Mouse (Mus musculus): ENCODE measurements at regions not wholly inside any gene's neighbourhood (a gene's known extent, or its start where the extent isn't known, plus 50 kb on each side); places are given as distances from the start of the nearest gene placed in this dataset.

DNA sequence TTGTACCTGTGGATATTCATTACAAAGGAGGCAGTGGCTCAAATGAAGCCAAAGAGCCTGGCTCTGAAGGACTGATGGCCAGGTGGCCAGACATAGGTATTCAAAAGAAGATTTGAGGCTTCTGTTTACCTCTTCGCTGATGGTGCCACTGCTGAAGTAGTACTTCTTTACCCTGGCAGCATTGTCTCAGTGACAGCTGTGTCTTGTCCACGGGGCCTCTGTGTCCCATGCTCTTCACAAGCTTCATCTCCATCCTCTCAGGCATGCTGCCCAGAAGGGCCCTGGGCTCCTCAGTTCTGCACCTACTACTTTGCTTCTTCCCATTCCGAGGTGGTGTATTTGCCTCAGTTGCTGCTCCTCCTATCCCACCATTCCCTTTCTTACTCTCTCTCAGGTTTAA, 1257.9 kb upstream of the A1bg start:
- no peak overlapping the region for H3K9ac ChIP-seq (replicated peaks; ENCODE audit: low read depth, low read length)
- H3K9me3 ChIP-seq (ENCODE audit: control insufficient read depth, low read depth, low read length), result no peaks in the 10 kb centered on the region
- no peaks in the 10 kb centered on the region for H3K4me1 ChIP-seq (ENCODE audit: control insufficient read depth, insufficient read depth, low read length)
- no peak overlapping the region for H3K27ac ChIP-seq (ENCODE audit: low read length)
- no peaks in the 10 kb centered on the region for H3K36me3 ChIP-seq (ENCODE audit: control insufficient read depth, insufficient read depth, low read length)
- H3K27me3 ChIP-seq (ENCODE audit: control insufficient read depth, insufficient read depth, low read length), result no peaks in the 10 kb centered on the region
- 85% methylated on average over 3 of the region's 3 CpGs for WGBS
- H3K4me3 ChIP-seq (ENCODE audit: low read depth, low read length), result no peak overlapping the region
- no peak overlapping the region for H3K4me2 ChIP-seq (replicated peaks; ENCODE audit: low read depth, low read length)
- ATAC-seq (ENCODE audit: insufficient number of reproducible peaks, insufficient read depth, low FRiP score, low read depth), result no peak

DNA sequence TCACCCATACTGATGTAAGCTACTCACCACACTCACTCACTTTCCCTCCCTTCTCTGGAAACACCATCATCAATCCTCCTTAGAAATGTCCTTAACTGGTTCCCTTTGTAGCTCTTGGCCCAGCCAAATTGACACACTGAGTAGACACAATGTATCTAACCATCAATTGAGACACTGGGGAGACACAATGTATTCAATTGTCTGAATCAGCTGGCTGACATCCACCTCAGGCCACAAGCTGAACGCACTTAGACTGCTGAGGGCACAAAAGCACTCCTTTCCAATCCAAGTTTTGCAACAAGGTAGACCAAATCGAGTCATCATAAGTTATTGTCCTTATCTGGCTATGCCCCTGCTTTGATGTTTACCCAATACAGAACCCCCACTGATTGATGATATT, 1257.0 kb upstream of the A1bg start:
- Histone ChIP-seq H3K9ac (replicated peaks; ENCODE audit: low read depth, low read length) (no peak overlapping the region), H3K4me3 (ENCODE audit: low read depth, low read length) (no peak overlapping the region), H3K4me1 (ENCODE audit: control insufficient read depth, insufficient read depth, low read length) (no peaks in the 10 kb centered on the region), H3K4me2 (replicated peaks; ENCODE audit: low read depth, low read length) (no peak overlapping the region), H3K27me3 (ENCODE audit: control insufficient read depth, insufficient read depth, low read length) (no peaks in the 10 kb centered on the region), H3K27ac (ENCODE audit: low read length) (no peak overlapping the region), H3K9me3 (ENCODE audit: control insufficient read depth, low read depth, low read length) (no peaks in the 10 kb centered on the region), H3K36me3 (ENCODE audit: control insufficient read depth, insufficient read depth, low read length) (no peaks in the 10 kb centered on the region)
- no peak for ATAC-seq (ENCODE audit: insufficient number of reproducible peaks, insufficient read depth, low FRiP score, low read depth)
- 76% methylated on average over 2 of the region's 2 CpGs for WGBS

- Histone ChIP-seq H3K9me3 (ENCODE audit: control insufficient read depth, low read depth, low read length) (no peaks in the 10 kb centered on the region), H3K9ac (replicated peaks; ENCODE audit: low read depth, low read length) (no peak overlapping the region), H3K4me1 (ENCODE audit: control insufficient read depth, insufficient read depth, low read length) (no peaks in the 10 kb centered on the region), H3K4me3 (ENCODE audit: low read depth, low read length) (no peak overlapping the region), H3K27me3 (ENCODE audit: control insufficient read depth, insufficient read depth, low read length) (no peaks in the 10 kb centered on the region), H3K4me2 (replicated peaks; ENCODE audit: low read depth, low read length) (no peak overlapping the region), H3K36me3 (ENCODE audit: control insufficient read depth, insufficient read depth, low read length) (no peaks in the 10 kb centered on the region), H3K27ac (ENCODE audit: low read length) (no peak overlapping the region)
- no peak for ATAC-seq (ENCODE audit: insufficient number of reproducible peaks, insufficient read depth, low FRiP score, low read depth)
- 72% methylated on average over 6 of the region's 6 CpGs for WGBS
Measured at GRCm38 (mm10) chr15:62178568-62178967, 1255.8 kb upstream of the A1bg start.

DNA sequence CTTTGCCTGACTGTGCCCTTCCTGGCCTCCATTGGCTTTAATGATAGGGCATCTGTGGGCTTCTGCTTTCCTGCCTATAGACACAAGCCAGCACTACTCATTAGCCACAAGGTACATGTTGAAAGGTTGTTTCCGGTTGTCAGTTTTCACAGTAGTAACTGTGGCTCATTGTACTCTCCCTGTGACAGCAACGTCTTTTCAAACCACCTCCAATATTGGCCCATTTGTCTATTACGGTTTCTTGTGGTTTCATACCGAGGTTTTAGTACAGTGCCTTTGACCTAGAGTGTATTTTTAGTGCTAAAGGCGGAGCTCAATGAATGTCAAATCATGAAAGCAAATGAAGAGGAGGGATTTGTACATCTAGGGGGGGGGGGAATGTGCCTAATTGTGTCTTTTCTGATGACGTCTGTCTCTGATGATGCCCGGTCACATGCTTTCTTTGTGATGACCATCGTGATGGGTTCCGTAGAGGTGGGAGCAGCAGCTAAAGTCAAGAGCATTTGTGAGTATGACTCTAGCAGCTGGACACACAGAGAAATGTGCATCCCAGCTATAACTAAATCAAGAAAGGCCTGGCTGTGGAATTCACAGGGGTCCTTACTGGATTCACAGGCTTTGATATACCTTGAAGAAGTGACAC, 1255.1 kb upstream of the A1bg start:
- H3K4me1 ChIP-seq (ENCODE audit: control insufficient read depth, insufficient read depth, low read length), result no peaks in the 10 kb centered on the region
- 90% methylated on average over 9 of the region's 9 CpGs for WGBS
- H3K4me3 ChIP-seq (ENCODE audit: low read depth, low read length), result no peak overlapping the region
- ATAC-seq (ENCODE audit: insufficient number of reproducible peaks, insufficient read depth, low FRiP score, low read depth), result no peak
- H3K4me2 ChIP-seq (replicated peaks; ENCODE audit: low read depth, low read length), result no peak overlapping the region
- H3K9me3 ChIP-seq (ENCODE audit: control insufficient read depth, low read depth, low read length), result no peaks in the 10 kb centered on the region
- H3K9ac ChIP-seq (replicated peaks; ENCODE audit: low read depth, low read length), result no peak overlapping the region
- no peaks in the 10 kb centered on the region for H3K27me3 ChIP-seq (ENCODE audit: control insufficient read depth, insufficient read depth, low read length)
- no peak overlapping the region for H3K27ac ChIP-seq (ENCODE audit: low read length)
- no peaks in the 10 kb centered on the region for H3K36me3 ChIP-seq (ENCODE audit: control insufficient read depth, insufficient read depth, low read length)

- no peak for ATAC-seq (ENCODE audit: insufficient number of reproducible peaks, insufficient read depth, low FRiP score, low read depth)
- H3K27me3 ChIP-seq (ENCODE audit: control insufficient read depth, insufficient read depth, low read length), result no peaks in the 10 kb centered on the region
- H3K4me1 ChIP-seq (ENCODE audit: control insufficient read depth, insufficient read depth, low read length), result no peaks in the 10 kb centered on the region
- no peak overlapping the region for H3K9ac ChIP-seq (replicated peaks; ENCODE audit: low read depth, low read length)
- no peaks in the 10 kb centered on the region for H3K36me3 ChIP-seq (ENCODE audit: control insufficient read depth, insufficient read depth, low read length)
- WGBS, result 88% methylated on average over 2 of the region's 2 CpGs
- H3K27ac ChIP-seq (ENCODE audit: low read length), result no peak overlapping the region
- no peak overlapping the region for H3K4me2 ChIP-seq (replicated peaks; ENCODE audit: low read depth, low read length)
- H3K9me3 ChIP-seq (ENCODE audit: control insufficient read depth, low read depth, low read length), result no peaks in the 10 kb centered on the region
- no peak overlapping the region for H3K4me3 ChIP-seq (ENCODE audit: low read depth, low read length)
Measured at GRCm38 (mm10) chr15:62176076-62176475, 1253.3 kb upstream of the A1bg start.

DNA sequence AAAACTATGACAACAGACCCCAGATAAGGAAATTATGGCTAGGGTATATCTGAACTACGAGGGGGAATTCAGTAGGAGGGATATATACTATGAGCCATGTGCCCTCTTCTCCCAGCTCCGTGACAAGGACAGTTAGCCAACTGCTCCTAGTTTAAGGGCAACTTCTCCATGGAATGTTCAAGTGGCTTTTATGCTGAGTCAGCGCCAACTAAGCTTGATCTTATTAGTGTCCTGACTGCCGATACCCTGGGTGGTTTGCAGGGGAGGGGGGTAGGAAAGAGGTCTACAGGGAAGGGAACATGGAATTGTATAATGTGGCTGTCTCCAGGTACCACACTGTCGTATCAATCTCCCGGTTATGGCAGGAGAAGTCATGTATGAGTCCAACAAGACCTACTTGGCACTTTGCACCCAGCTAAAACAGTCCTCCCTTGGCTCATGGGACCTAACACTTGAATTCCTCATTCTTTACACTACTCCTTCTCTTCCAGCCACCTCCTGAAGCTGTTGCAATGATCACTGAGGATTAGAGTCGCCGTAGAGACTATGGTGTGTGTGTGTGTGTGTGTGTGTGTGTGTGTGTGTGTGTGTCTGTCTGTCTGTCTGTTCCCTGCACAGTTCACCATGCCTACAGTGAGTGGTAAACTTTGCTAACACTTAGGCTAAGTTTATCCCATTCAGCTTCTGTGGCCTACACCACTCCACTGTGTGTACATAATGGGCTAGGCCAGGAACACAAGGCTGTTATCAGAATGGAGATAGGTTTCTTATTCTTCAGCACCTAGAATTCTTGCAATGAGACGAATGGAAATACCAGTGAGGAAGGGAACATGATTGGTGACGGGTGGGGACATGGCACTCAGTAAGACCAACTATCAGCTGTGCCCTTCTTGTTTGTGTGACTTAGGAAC, 1251.1 kb upstream of the A1bg start:
- ATAC-seq (ENCODE audit: insufficient number of reproducible peaks, insufficient read depth, low FRiP score, low read depth), result peak; percentile 49; the same call in 1 of the 2 replicates
- Histone ChIP-seq H3K36me3 (ENCODE audit: control insufficient read depth, insufficient read depth, low read length) (no peaks in the 10 kb centered on the region), H3K4me3 (ENCODE audit: low read depth, low read length) (no peak overlapping the region), H3K9me3 (ENCODE audit: control insufficient read depth, low read depth, low read length) (no peaks in the 10 kb centered on the region), H3K9ac (replicated peaks; ENCODE audit: low read depth, low read length) (no peak overlapping the region), H3K27ac (ENCODE audit: low read length) (no peak overlapping the region), H3K4me1 (ENCODE audit: control insufficient read depth, insufficient read depth, low read length) (no peaks in the 10 kb centered on the region), H3K4me2 (replicated peaks; ENCODE audit: low read depth, low read length) (no peak overlapping the region), H3K27me3 (ENCODE audit: control insufficient read depth, insufficient read depth, low read length) (no peaks in the 10 kb centered on the region)
- WGBS, result 87% methylated on average over 10 of the region's 10 CpGs

DNA sequence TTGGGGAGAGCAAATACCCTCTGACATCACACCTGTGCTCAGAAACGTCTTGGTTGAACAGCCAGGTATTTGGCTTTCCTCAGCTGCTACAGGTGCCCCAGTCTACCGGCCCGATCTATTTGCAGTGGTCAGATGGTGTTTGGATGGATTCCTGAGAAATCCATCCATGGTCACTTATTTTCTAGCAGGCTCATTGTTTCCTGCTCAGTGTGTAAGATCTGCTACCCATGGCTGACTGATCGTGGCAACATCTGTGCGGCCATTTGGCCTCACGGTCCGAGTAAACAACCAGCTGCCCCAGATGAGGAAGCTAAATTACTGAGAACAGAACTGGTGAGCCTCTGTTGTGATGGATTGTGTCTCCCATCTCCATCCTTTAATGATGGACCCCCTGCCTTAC, 1248.8 kb upstream of the A1bg start:
- H3K4me2 ChIP-seq (replicated peaks; ENCODE audit: low read depth, low read length), result no peak overlapping the region
- no peak for ATAC-seq (ENCODE audit: insufficient number of reproducible peaks, insufficient read depth, low FRiP score, low read depth)
- no peak overlapping the region for H3K27ac ChIP-seq (ENCODE audit: low read length)
- no peak overlapping the region for H3K9ac ChIP-seq (replicated peaks; ENCODE audit: low read depth, low read length)
- no peak overlapping the region for H3K4me3 ChIP-seq (ENCODE audit: low read depth, low read length)
- H3K9me3 ChIP-seq (ENCODE audit: control insufficient read depth, low read depth, low read length), result no peaks in the 10 kb centered on the region
- H3K27me3 ChIP-seq (ENCODE audit: control insufficient read depth, insufficient read depth, low read length), result no peaks in the 10 kb centered on the region
- 49% methylated on average over 7 of the region's 7 CpGs for WGBS
- H3K36me3 ChIP-seq (ENCODE audit: control insufficient read depth, insufficient read depth, low read length), result no peaks in the 10 kb centered on the region
- H3K4me1 ChIP-seq (ENCODE audit: control insufficient read depth, insufficient read depth, low read length), result no peaks in the 10 kb centered on the region

- H3K4me3 ChIP-seq (ENCODE audit: low read depth, low read length), result no peak overlapping the region
- H3K36me3 ChIP-seq (ENCODE audit: control insufficient read depth, insufficient read depth, low read length), result no peaks in the 10 kb centered on the region
- ATAC-seq (ENCODE audit: insufficient number of reproducible peaks, insufficient read depth, low FRiP score, low read depth), result no peak
- no peak overlapping the region for H3K27ac ChIP-seq (ENCODE audit: low read length)
- H3K27me3 ChIP-seq (ENCODE audit: control insufficient read depth, insufficient read depth, low read length), result no peaks in the 10 kb centered on the region
- no peaks in the 10 kb centered on the region for H3K9me3 ChIP-seq (ENCODE audit: control insufficient read depth, low read depth, low read length)
- no peak overlapping the region for H3K4me2 ChIP-seq (replicated peaks; ENCODE audit: low read depth, low read length)
- no peaks in the 10 kb centered on the region for H3K4me1 ChIP-seq (ENCODE audit: control insufficient read depth, insufficient read depth, low read length)
- WGBS, result 68% methylated on average over 2 of the region's 2 CpGs
- H3K9ac ChIP-seq (replicated peaks; ENCODE audit: low read depth, low read length), result no peak overlapping the region
Measured at GRCm38 (mm10) chr15:62171167-62171566, 1248.4 kb upstream of the A1bg start.
